Mouse (Mus musculus) kidney, postnatal 10 days (tissue): ENCODE measurements around the gene Hnrnpul1.

Experiments
- DNase-seq: peaks from one replicate; pipeline ENCODE4 v3.0.0; 2021; ENCODE audit warnings: mixed read lengths

Gene Hnrnpul1

GRCm38 (mm10) chr7:25718788-25719417, 35.7 kb downstream of the Hnrnpul1 start, which contains the start of gene Ccdc97:
TSS of gene Ccdc97 (minus strand) at chr7:25719088.
- DNase-seq, result peak; percentile 95

DNA sequence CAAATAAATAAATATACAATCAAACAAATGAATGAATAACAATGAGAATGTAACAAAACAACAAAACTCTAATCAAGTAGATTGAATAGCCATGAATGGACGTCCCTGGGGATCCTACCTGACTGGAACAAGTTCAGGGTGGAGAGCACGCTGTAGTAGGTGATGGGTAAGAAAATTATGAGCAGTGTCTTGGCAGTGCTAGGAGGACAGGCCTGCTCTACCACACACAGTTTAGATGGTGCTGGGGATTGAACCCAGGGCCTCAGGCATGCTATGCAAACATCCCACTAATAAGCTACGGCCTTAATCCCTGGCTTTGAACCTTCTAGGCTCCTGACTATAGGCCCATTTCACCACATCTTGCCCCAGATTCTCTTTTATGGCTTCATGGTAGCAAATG, 37.1 kb downstream of the Hnrnpul1 start:
- DNase-seq, result no peak

DNA sequence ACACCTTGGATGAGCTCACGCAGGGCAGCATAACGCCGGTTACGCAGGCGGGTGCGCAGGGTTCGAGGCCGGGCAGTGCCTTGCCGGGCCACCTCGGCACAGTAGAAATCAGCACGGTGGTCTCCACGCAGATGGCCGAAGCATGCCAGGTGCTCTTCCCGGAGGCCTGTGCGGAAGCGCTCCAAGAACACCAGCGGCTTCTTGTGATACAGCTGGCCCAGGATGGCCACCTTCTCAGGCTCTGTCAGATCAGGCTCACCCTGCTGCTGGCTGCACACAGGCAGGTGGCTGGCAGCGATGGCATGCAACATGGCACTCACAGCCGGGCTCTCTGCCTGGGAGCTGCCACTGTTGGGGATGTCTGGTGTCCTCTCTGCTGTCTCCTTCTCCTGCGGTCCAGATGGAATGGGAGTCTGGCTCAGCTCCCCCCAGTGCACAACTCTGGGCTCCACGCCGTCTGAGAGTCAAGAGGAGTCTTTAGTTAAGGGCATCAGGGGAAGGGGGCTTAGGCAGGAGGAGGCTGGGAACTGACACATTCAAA, 38.8 kb downstream of the Hnrnpul1 start:
- no peak for DNase-seq

GRCm38 (mm10) chr7:25714581-25714980, 40.0 kb downstream of the Hnrnpul1 start:
- no peak for DNase-seq

GRCm38 (mm10) chr7:25712801-25713200, 41.8 kb downstream of the Hnrnpul1 start:
- no peak for DNase-seq

GRCm38 (mm10) chr7:25711731-25712197, 42.8 kb downstream of the Hnrnpul1 start:
- DNase-seq, result no peak

DNA sequence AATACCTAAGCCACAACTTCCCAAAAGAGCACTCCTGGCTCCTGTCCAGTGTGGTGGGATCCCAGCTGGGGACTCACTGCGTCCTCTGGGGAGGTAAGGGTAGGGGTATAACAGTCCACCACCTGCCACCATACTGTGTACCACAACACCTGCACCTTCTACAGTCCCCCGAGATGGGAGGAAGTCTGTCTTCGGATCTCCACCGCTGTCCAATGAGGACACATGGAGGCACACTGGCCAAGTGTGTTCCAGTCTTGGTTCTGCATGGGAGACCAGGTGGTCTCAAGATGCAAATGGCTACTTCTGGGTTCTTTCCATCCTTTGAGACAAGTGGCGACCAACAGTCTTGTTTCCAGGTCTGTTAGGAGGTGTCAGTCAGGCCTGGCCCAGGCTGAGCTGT, 43.4 kb downstream of the Hnrnpul1 start:
- no peak for DNase-seq

DNA sequence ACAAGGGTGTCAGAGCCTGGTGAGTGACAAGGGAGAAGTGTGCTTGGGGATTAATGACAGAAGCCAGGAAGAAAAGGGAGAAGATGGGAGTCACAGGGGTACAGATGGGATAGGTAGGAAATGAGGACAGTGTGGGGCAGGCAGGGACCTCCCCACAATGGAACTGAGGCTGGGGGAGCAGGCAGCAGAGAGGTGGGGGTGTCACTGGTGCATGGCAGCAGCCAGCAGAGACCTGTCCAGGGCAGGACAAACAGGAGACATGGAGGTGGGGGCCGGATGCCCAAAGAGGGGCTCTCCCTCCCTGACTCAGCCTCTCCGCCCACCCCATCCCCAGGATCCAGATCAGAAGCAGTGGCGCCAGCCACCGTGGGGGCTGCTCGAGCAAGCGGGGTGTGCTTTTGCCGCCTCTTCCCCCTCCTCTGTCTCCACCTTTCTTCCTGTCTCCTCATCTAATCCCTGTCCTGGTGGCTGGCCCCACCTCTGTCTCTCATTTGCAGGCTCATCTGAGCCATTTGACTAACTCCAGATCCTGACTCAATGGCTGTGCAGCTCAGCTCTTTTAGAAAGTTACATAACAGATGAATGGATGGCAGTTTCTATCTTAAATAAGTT, 43.9 kb downstream of the Hnrnpul1 start:
- peak; percentile 54 for DNase-seq

- peak; percentile 51 for DNase-seq
Observed at GRCm38 (mm10) chr7:25709961-25710360, 44.6 kb downstream of the Hnrnpul1 start.

DNA sequence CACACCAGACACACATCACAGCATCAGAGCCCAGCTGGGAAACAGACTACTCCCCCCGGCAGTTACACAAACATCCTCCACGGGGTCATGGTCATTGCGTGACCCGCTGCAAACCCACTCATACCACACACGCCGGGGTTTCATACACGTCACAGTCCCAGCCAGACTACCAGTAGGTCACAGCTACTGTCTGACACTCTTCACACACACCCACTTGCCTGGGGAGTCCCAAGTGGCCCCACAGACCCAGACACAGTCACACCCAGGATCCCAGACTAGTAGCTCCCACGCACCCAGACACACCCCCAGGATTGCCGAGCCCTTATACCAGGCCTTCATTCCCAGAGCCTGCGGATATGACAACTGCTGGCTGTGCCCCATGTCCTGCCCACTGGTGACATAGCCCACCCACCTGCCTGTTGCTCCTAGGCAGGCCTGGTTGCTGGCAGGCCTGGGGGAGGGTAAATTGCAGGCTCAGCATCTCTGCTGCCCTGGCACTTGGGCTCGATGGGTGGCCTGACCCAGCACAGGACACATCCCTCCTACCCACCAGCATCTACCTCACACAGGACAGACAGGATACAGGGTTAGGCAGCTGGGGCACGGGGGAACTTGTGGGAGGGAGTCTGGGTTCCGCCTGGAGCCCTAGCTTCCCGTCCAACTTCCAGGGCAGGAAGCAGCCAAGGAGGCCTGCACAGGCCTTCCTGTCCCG, 46.8 kb downstream of the Hnrnpul1 start:
- peak; percentile 77 for DNase-seq

DNA sequence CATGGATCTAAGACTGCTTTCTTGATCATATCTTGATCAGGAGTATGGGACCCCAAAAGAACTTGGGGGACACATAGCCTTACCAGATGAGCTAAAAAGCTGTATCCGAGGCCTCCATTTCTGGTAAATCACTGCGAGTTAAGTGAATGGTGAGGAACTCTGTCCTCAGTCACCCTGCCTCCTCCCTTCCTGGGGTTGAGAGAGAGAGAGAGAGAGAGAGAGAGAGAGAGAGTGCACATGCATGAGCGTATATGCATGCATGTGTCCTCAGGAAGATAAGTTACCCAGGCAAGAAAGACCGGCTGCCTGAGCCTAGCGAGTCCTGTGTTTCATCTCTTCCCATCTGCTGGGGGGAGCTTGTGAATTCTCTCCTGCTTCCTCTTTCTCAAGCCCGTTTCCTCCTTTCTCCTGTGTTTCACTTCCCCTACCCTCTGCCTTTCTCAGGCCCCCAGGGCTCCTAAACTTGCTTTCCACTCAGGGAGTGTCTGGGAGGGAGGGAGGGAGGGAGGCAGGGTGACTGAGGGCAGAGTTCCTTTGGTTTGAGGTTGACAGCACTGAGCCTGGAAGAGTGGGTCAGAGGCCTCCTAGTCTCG, 47.9 kb downstream of the Hnrnpul1 start:
- no peak for DNase-seq

- peak; percentile 69 for DNase-seq
Observed at GRCm38 (mm10) chr7:25705801-25706251, 48.7 kb downstream of the Hnrnpul1 start.

GRCm38 (mm10) chr7:25704716-25705364, 49.7 kb downstream of the Hnrnpul1 start:
- DNase-seq, result no peak

- no peak for DNase-seq
Observed at GRCm38 (mm10) chr7:25703793-25704494, 50.6 kb downstream of the Hnrnpul1 start.

- DNase-seq, result no peak
Observed at GRCm38 (mm10) chr7:25702350-25702749, 52.2 kb downstream of the Hnrnpul1 start.

- DNase-seq, result no peak
Observed at GRCm38 (mm10) chr7:25700732-25701131, 53.8 kb downstream of the Hnrnpul1 start.

DNA sequence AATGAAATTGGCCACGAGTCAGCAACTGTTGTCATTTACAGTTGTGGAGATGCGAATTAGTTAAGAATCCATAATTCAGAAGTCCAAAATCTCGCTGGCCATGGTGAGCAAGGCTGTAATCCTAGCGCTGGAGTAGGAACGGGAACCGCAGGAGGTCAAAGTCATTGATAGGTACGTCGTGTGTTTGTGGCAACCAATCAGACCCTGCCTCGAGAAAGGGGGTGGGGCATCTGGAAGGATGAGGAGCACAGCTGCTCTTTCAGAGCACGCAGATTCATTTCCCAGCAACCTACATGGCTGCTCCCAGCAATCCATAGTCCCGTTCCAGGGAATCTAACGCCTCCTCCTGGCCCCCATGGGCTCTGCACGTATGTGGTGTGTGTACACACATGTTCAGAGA, 54.7 kb downstream of the Hnrnpul1 start:
- no peak for DNase-seq

- no peak for DNase-seq
Observed at GRCm38 (mm10) chr7:25694104-25694503, 60.5 kb downstream of the Hnrnpul1 start.

GRCm38 (mm10) chr7:25690051-25690450, 64.5 kb downstream of the Hnrnpul1 start:
- no peak for DNase-seq

GRCm38 (mm10) chr7:25689603-25690021, 64.9 kb downstream of the Hnrnpul1 start:
- DNase-seq, result no peak

GRCm38 (mm10) chr7:25688810-25689586, 65.6 kb downstream of the Hnrnpul1 start:
- peak; percentile 88 for DNase-seq
